Mouse (Mus musculus): ENCODE results near the gene Sbsn. TPM values are rescaled to one million over a fixed set of nuclear protein-coding genes. Genes with fewer than 3 reads are reported as not detected.
"Not testable (repeated sequence)": the region's sequence is repeated elsewhere in the genome, so short reads cannot be mapped to it uniquely, and the experiment has no call there.

Gene Sbsn
- polyA plus RNA-seq, 1 experiment from 2014 or later = 1.5 TPM

DNA sequence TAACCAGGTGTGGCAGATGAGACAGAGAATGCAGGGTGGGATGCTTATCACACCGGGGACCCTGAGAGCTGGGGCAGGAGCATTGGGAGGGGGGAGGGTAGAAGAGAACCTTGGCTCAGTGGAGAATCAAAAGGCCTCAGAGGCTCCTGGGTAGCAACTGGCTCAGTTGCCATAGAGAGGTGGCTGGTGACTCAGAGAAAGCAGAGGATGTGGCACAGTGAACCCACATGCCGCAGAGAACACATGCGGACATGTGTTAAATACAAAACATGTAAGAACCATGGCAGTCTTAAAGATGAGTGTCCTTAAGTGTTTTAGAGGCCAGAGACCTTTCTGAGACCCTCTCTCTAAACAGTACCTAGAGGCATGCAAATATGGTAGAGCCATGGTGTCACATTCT is 15.1 kb upstream of the Sbsn start:
- H3K4me3 ChIP-seq (ENCODE audit: inconsistent target) = no peak overlapping the region
- peaks cover 15% of the 10 kb centered on the region; the same call in 1 of the 2 replicates for H3K36me3 ChIP-seq (ENCODE audit: inconsistent target)
- no peak overlapping the region for H3K27ac ChIP-seq
- WGBS (ENCODE audit: missing documents) = 93% methylated on average over 3 of the region's 3 CpGs
- H3K79me2 ChIP-seq (ENCODE audit: inconsistent target) = no peaks in the 10 kb centered on the region

GRCm38 (mm10) chr7:30742570-30742969 is 8.7 kb upstream of the Sbsn start:
- H3K4me3 ChIP-seq (ENCODE audit: inconsistent target); H3K79me2 ChIP-seq (ENCODE audit: inconsistent target); H3K36me3 ChIP-seq (ENCODE audit: inconsistent target); H3K27ac ChIP-seq: not testable (repeated sequence)
- whole genome bisulfite sequencing (ENCODE audit: missing documents) = 0% methylated on average over 2 of the region's 2 CpGs

- no CpG with 5 or more reads among the region's 4 CpGs for WGBS (ENCODE audit: missing documents)
- H3K27ac ChIP-seq; H3K36me3 ChIP-seq (ENCODE audit: inconsistent target); H3K79me2 ChIP-seq (ENCODE audit: inconsistent target); H3K4me3 ChIP-seq (ENCODE audit: inconsistent target): not testable (repeated sequence)
These were observed 7.7 kb upstream of the Sbsn start, which contains the start of gene Gapdhs for GRCm38 (mm10) chr7:30743617-30744016. Gapdhs (minus strand) TSS chr7:30743681.

- Histone ChIP-seq H3K79me2 (ENCODE audit: inconsistent target) (no peaks in the 10 kb centered on the region), H3K36me3 (ENCODE audit: inconsistent target) (no peaks in the 10 kb centered on the region), H3K27ac (no peak overlapping the region), H3K4me3 (ENCODE audit: inconsistent target) (no peak overlapping the region)
- 44% methylated on average over 4 of the region's 4 CpGs for WGBS (ENCODE audit: missing documents)
These were observed 7.2 kb upstream of the Sbsn start for GRCm38 (mm10) chr7:30744022-30744598.

- Histone ChIP-seq H3K27ac (no peak overlapping the region), H3K4me3 (ENCODE audit: inconsistent target) (no peak overlapping the region), H3K79me2 (ENCODE audit: inconsistent target) (no peaks in the 10 kb centered on the region), H3K36me3 (ENCODE audit: inconsistent target) (no peaks in the 10 kb centered on the region)
- 86% methylated on average over 7 of the region's 7 CpGs for WGBS (ENCODE audit: missing documents)
These were observed 3.6 kb upstream of the Sbsn start for GRCm38 (mm10) chr7:30747525-30748204.

DNA sequence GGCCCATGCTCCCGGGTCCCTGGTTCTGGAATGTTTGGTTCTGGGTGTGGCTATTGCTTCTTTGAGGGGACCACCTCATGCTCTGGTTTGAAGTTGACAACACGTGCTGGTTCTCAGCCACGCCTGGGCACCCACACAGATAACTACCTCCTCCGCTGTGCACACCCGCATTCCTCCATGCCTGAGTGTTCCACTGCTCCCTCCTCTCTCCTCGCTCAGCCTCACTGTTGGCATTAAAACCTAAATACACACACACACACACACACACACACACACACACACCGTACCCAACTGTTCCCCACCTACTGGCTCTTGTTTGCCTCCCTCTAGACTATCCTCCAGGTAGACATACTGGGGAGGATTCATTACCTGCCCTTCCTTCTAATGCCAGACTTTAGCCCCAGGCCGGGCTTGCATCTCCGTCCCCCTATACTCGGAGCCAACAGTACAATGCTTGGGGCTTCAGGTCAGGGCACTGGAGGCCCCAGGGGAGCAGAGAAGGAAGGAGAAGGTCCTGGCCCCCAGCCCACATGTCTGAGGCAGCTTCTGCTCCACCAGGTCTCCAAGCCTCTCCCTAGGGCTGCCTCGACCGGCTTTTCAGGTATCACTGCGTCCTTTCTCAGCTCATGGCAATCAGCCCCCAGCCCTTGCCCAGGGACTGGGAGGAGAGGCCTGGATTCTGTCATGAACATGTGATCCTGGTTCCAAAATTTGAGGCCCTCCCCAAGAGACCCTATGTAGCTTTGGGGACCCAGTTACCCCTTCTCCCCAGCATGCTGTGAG is 1.3 kb upstream of the Sbsn start:
- H3K79me2 ChIP-seq (ENCODE audit: inconsistent target) = no peaks in the 10 kb centered on the region
- no peak overlapping the region for H3K27ac ChIP-seq
- H3K36me3 ChIP-seq (ENCODE audit: inconsistent target) = no peaks in the 10 kb centered on the region
- WGBS (ENCODE audit: missing documents) = 95% methylated on average over 12 of the region's 13 CpGs
- no peak overlapping the region for H3K4me3 ChIP-seq (ENCODE audit: inconsistent target)

- no peaks in the 10 kb centered on the region for H3K79me2 ChIP-seq (ENCODE audit: inconsistent target)
- H3K4me3 ChIP-seq (ENCODE audit: inconsistent target) = no peak overlapping the region
- H3K36me3 ChIP-seq (ENCODE audit: inconsistent target) = no peaks in the 10 kb centered on the region
- no peak overlapping the region for H3K27ac ChIP-seq
- 76% methylated on average over 2 of the region's 3 CpGs for WGBS (ENCODE audit: missing documents)
These were observed 5.7 kb downstream of the Sbsn start for GRCm38 (mm10) chr7:30757001-30757400.

DNA sequence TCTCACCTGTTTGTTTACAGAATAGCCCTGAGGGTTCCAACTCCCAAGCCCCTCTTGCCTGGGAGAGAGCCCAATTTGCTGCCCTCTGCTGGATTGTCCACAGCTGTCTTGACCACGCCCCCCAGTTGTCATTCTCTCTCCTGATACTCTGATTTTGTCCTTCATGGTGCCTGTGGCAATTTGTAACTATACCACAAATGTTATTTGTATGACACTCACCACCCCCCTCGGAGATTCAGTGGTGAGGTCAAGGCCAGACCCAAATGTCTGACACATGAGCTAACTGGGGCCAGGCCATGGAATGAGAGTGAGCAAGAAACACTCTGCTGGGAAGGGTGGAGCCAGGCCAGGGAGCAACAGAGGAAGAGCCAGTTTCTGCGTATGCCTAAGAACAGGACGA is 7.6 kb downstream of the Sbsn start:
- no peak overlapping the region for H3K4me3 ChIP-seq (ENCODE audit: inconsistent target)
- no peak overlapping the region for H3K27ac ChIP-seq
- H3K36me3 ChIP-seq (ENCODE audit: inconsistent target) = no peaks in the 10 kb centered on the region
- WGBS (ENCODE audit: missing documents) = 81% methylated on average over 4 of the region's 4 CpGs
- no peaks in the 10 kb centered on the region for H3K79me2 ChIP-seq (ENCODE audit: inconsistent target)

GRCm38 (mm10) chr7:30761769-30762352 is 10.6 kb downstream of the Sbsn start:
- Histone ChIP-seq H3K4me3 (ENCODE audit: inconsistent target) (no peak overlapping the region), H3K79me2 (ENCODE audit: inconsistent target) (no peaks in the 10 kb centered on the region), H3K27ac (no peak overlapping the region), H3K36me3 (ENCODE audit: inconsistent target) (no peaks in the 10 kb centered on the region)
- WGBS (ENCODE audit: missing documents) = 10% methylated on average over 4 of the region's 4 CpGs

DNA sequence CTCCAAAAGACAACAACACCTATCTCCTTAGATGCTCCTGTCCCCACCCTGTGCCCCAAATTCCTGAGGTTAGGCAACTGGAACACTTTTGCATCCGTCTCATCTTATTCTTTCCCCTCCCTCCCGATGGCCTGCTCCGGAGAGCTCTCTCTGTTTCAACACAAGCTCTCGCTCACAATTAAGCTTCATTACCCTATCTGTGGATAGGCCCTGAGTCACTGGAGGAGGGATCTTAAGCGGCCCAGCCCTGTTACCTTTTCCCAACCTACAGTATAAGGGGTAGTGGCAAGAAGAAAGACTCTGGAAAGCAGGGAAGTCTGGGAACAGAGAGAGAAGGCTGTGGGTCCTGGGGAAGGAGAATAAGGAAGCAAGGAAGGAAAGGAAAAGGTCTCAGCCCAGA is 12.2 kb downstream of the Sbsn start, which contains the start of gene Dmkn:
Dmkn (plus strand) TSS at position 301 of the 400 bp plus-strand sequence.
- H3K79me2 ChIP-seq (ENCODE audit: inconsistent target) = no peaks in the 10 kb centered on the region
- 86% methylated on average over 5 of the region's 5 CpGs for WGBS (ENCODE audit: missing documents)
- H3K4me3 ChIP-seq (ENCODE audit: inconsistent target) = no peak within 1 kb of the TSS
- H3K36me3 ChIP-seq (ENCODE audit: inconsistent target) = no peaks in the 10 kb centered on the region
- no peak within 1 kb of the TSS for H3K27ac ChIP-seq

GRCm38 (mm10) chr7:30765173-30765572 is 13.9 kb downstream of the Sbsn start:
- Histone ChIP-seq H3K27ac (no peak overlapping the region), H3K36me3 (ENCODE audit: inconsistent target) (no peaks in the 10 kb centered on the region), H3K79me2 (ENCODE audit: inconsistent target) (no peaks in the 10 kb centered on the region), H3K4me3 (ENCODE audit: inconsistent target) (no peak overlapping the region)
- WGBS (ENCODE audit: missing documents) = 65% methylated on average over 11 of the region's 11 CpGs

DNA sequence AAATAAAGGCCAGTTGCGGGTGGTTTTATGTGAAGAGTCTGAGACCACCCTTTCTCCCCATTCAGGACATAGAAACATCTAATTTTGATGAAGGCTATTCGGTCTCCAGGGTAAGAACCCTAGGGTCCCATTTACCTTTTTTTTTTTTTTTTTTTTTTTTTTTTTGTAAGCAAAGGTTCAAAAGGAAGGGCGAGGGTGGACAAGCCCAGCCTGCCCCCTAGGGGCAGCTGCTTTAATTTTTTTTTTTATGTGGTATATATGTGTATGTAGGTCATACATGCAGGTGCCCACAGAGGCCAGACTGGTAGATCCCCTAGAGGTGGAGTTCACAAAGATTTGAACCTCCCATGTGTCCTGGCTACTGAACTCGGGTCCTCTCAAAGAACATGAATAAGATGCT is 15.1 kb downstream of the Sbsn start:
- no peaks in the 10 kb centered on the region for H3K36me3 ChIP-seq (ENCODE audit: inconsistent target)
- 93% methylated on average over 4 of the region's 4 CpGs for WGBS (ENCODE audit: missing documents)
- H3K79me2 ChIP-seq (ENCODE audit: inconsistent target) = no peaks in the 10 kb centered on the region
- H3K27ac ChIP-seq = no peak overlapping the region
- no peak overlapping the region for H3K4me3 ChIP-seq (ENCODE audit: inconsistent target)

DNA sequence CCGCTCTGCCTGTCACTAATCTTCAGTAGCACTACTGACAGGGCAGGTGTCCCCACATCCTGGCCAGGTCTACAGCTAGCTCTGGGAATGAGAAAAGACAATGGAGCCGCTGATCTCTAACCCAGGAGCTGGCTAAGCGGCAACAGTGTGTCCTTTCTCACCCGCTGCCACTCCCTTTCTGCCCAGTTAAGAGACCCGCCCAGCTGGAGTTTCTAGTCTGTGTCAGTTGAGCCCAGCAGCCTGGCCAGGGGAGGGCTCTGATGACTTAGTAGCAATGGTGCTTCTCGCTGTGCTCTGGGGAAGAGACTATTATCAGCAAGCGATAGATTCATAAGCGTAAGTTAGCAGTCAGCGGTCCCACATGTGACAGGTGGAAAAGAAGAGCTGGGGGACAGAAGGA is 18.0 kb downstream of the Sbsn start:
- WGBS (ENCODE audit: missing documents) = 71% methylated on average over 6 of the region's 9 CpGs
- H3K4me3 ChIP-seq (ENCODE audit: inconsistent target) = no peak overlapping the region

DNA sequence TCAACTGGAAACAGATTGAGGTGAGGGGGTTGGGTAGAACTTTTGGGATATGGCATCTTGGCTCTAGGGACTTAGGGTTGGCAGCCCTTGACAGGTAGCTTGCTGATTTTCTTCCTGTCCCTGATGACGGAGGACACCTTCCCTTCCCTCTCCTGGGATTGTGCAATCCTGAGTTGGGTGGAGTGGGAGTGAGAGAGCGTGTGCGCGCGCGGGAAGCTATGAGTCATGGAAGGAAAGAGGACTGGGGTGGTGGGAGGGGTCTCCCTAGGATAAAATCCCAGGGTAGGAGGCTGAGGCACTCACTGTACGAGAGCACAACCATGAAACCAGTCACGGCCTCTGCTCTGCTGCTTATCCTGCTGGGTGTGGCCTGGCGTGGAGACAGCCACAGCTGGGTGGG is 24.8 kb downstream of the Sbsn start:
- no peaks in the 10 kb centered on the region for H3K79me2 ChIP-seq (ENCODE audit: inconsistent target)
- H3K36me3 ChIP-seq (ENCODE audit: inconsistent target) = no peaks in the 10 kb centered on the region
- WGBS (ENCODE audit: missing documents) = 64% methylated on average over 9 of the region's 9 CpGs
- H3K4me3 ChIP-seq (ENCODE audit: inconsistent target) = no peak overlapping the region
- H3K27ac ChIP-seq = no peak overlapping the region

More for the DNA sequence above, 18.0 kb downstream of the Sbsn start:
- H3K79me2 ChIP-seq (ENCODE audit: inconsistent target) = no peaks in the 10 kb centered on the region
- H3K27ac ChIP-seq = no peak overlapping the region
- H3K36me3 ChIP-seq (ENCODE audit: inconsistent target) = no peaks in the 10 kb centered on the region
